Mouse (Mus musculus) WW6 (cell line): ENCODE data around the gene Ccdc158.
A peak's percentile ranks its signal among the peaks of the same experiment; 100 is the strongest.

Experiments used
- DNase-seq: peaks from one replicate; pipeline ENCODE4 v3.0.0-alpha.2; 2013; ENCODE audit warnings: low read depth, low spot score

Gene Ccdc158

DNA sequence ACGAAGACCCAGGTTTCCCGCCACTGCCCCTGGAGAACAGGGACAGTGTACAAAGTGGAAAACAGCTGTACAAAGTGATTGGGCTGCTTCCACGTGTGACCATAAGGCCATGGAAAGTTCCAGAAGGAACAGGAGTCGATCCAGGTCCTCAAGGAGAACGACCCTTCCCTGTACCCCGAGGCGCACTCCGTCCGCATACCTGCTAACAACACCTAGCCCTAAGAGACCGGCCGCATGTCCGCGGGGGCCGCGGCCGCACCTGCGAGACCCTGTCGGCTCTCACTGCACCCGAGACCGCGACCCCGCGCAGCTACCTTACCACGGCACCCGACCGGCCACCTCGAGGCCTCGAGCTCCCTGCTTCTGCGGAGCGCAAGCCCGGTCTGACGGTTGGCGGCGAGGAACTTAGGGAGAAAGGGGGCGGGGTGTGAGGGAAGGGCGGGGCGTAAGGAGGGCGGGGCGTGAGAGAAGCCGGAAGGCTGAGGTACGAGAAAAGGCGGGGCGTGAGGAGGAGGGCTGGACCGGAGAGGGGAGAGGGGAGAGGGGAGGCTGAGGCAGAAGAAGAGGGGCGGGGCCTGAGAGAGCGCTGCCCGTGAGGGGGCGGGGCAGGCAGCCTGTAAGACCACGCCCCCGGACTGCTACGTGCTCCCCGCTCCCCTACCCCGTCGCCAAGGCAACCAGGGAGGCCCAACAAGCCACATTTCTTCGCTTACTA, at the start of gene Ccdc158:
Gene Ccdc158, minus strand, starts transcription at position 413 of the 715 bp plus-strand sequence.
- peak; percentile 80 for DNase-seq

DNA sequence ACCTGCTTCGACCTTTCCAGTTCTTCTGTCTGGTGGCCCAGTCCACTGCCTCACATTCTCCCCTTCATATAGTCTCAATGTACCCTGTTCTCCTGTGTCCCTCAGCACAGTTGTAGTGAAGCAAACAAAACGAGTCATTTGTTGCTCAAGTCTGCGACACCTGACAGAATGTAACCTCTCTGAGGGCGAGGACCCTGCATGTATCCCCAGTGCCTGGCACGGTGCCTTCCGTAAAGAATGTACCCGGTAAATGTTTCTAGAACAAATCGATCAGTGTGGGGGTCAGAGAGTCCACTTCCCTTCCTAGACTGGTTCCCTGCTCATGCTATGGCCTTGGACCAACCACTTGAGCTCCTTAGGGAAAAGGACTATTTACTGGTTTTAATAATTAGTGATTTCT, 46.5 kb upstream of the Ccdc158 start:
- no peak for DNase-seq

DNA sequence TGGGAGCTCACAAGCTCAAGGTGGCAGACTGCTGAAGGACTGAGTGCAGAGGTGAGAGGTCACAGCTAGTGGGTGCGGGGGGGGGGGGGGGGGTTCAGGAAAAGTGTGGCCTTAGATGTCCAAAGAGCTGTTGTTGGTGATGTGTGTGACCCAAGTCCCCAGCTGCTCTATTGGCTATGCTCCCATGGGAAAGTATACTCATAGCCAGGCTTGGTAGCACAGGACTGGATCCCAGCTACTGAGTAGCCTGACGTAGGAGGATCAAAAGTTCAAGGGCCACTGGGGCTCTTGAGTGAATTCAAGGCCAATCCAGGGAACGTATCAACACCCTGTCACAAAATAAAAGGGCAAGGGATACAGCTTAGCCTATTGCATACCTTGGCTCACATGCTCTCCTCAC, 43.8 kb upstream of the Ccdc158 start:
- DNase-seq = no peak

DNA sequence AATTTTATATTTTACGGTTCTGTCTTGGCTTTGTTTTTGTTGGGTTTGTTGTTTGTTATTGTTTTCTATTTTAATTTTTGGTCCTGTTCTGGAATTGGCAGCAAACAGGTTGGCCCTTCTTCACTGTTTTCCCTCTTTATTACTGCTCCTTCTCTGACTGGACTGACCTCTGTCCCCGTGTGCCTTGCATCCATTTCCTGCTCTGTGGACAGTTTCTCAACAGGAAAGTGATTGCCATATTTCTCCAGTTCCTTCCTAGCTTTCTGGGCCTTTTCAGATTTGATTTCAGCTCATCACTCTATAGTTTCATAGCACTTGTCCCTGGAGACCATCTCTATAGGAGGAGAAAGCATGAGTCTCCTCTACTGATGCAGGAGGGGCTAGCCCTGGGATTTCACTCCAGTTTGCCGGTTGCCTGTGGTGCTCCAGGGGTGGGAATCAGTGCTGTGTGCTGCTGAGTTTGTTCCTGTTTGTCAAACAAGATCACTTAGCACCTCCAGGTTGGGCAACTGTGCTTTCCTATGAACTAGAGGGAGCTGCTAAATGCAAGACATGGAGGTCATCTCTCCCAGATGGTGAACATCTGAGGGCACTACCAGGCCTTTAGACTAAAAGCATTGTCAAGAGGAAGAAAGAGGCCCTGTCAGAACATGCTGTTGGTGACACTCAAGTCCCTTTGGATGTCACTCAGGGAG, 42.7 kb upstream of the Ccdc158 start:
- DNase-seq = no peak

DNA sequence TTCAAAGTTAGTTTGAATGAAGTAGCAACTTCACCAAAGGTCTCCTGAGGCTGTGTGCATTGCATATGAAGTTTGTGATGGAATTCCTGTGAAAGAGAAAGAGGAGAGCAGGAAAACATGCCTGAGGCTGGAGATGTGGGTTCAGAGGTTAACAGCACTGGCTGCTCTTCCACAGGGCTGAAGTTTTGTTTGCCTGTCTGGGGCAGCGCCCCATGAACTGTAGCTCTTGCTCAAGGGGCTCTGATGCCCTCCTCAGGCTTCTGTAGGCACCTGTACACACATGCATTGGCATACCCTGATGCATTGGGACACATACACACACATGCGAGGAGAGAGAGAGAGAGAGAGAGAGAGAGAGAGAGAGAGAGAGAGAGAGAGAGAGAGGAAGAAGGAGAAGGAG, 40.8 kb upstream of the Ccdc158 start:
- DNase-seq = no peak

DNA sequence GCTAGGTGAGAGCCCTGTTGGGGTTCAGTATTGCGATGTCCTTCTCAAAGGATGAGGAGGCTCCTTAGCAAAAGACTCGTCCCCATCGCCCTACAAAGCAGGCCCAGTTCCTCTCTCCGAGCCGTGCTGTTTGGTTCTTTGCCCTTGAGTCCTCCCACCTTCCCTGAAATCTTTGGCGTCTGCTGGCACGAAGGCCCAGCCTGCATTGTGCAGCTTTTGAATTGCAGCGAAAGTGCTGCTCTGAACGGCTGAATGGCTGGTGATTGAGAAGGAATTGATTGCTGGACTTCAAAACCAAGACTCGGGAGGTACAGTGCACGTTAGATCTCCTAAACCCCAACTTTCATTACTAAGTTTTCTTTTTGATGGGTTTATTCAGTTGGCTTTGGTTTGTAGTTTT, 40.2 kb upstream of the Ccdc158 start:
- DNase-seq = no peak

DNA sequence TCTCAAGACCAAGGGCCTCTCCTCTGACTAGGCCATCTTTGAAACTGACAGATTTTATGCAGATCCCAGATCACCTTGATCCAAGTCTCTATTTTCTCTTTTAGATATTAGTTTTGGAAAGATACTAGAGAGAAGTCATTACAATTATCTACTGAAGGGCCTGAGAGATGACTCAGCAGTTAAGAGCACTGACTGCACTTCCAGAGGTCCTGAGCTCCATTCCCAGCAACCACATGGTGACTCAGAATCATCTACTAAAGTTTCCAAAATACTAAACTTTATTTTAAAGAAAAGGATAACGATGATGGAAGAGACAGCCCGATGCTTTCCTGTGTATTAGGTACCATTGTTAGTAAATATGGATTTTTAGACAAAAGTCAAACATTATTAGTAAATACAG, 39.8 kb upstream of the Ccdc158 start:
- DNase-seq = no peak

DNA sequence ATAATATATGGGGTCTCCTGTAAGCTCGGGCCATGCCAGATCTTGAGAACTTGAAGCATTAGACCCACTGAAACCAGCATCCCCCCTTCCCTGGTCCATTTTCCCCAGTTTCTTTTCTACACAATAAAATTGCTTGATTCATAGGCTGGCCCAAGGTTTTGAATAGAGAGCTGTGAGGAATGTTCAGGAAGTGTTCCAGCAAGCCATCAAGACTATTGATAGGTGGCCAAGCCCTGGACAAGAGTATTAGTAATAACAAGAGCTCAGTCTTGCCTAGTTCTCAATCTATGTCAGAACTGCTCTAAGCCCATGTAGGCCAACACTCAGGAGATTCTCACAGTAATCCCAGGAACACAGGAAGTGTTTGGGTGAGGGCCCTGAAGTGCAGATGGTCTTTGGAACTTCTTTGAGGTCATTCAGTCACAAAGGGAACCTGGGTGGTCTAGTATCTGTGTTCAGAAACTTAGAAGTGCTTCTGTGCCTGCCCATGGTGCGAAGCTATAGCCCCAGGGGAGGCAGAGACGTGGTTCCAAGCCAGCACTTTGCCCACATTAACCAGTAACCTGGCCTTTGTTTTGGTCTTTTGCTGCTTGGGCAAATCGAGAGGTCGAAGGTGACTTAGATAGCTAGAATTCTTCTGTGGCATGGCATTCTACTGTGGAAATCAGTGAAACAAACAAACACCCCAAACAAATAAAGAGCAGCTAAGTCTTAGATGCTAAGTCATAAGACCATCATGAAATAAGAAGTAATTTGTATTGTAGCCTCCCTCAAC, 37.7 kb upstream of the Ccdc158 start:
- no peak for DNase-seq

DNA sequence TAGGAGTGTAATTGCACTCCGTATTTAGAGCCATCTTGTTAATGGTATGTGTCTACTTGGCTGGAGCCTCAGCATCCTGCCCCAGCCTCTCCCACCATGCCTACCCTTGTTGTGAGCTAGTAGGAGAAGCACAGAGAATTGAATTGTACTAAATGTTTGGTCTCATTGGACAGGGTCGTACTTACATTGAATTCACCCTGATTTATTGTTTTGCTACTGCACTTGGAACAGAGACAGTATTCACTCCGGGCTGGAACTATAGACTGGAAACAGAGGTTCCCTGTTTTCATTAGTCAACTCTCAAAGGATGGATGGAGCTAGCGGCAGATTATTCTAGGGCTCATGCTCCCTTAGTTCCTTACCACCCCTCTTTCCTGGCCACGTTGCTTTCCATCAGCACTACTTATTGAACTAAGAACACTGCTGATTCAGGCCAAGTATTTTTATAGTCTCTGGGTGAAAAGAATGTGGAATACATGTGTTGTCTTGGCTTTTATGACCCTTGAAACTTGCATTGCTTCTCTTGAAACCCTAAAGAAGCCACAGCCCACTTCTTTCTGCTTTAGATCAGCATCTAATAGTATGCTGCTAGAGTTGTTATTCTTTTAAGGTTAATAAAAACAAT, 36.7 kb upstream of the Ccdc158 start:
- DNase-seq = no peak

DNA sequence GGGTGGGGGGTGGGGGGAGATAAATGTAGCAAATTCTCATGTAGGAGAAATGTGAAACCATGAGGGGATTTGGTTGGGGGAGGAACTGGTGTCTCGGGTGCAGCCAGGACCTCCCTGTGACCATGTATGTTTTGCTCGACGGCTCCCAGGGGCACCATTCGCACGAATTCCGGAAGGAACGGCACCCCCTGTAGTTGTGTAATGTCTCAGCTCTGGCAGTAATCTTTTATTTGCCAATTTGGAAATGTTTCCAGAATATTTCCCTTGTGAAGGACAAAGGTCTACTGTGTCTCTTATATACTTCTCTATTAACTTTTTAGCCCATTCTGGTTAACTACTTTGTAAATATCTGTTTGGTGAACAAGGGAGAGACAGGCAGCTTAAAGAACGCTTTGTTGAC, 35.7 kb upstream of the Ccdc158 start:
- DNase-seq = no peak

DNA sequence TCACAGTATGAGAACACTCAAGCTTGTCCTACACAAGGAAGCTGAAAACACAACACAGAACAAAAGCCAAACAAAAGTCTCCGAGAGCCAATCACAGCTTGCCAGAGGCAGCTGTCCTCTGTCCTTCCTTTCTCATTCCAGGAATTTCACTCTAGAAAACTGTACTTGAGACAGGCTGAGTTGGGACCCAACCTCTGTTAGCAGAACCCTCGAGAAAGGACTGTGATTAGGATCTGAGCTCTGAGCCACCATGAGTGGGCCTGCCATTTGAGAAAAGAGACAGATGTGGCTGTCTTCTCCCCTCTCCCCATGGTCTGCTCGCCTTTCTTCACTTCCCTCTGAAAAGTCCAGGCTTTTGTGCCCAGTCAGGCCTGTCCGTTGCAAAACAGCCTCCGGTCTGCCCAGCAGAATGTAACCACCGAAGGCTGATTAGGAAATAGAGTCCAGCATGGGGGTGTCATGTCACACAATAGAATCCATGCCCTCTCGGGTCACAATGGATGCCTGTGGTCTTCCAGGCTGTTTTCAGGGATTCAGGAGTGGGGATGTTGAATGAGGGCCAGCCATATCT, 32.9 kb upstream of the Ccdc158 start:
- no peak for DNase-seq

DNA sequence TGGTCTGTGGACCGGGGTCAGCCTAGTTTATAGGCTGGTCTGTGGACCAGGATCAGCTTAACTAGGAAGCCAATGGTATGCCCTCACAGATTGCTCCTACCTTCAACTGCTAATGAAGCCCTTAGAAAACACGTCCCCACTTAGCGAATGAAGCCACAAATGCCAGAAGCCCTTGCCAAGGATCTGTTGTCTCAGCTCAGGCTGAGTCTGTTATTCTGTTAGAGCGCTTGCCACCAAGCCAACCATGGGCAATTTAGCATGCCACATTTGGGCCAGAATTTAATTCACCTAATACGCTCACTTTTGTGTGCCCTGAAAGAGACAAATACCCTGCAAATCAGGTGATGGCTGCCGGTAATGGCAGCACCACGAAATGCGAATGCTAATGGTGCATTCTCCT, 28.6 kb upstream of the Ccdc158 start:
- DNase-seq = no peak

DNA sequence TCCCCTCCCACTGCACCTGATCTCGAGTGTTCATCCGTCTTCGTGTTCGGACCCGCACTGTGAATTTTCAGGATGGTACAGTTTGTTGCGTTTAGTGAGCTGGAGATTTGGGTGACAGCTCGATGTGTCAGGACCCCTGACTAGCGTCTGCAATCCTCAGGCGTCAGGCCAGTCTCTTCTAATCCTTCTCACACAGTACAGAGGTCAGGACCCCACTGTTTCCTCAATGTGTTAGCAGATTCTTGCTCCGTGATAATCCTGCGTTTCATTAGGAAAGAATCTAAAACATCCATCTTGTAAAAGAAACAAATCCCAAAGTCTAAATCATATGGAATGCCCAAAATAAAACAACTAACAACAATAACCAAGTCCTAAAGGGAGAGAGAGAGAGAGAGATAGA, 26.7 kb upstream of the Ccdc158 start:
- no peak for DNase-seq

DNA sequence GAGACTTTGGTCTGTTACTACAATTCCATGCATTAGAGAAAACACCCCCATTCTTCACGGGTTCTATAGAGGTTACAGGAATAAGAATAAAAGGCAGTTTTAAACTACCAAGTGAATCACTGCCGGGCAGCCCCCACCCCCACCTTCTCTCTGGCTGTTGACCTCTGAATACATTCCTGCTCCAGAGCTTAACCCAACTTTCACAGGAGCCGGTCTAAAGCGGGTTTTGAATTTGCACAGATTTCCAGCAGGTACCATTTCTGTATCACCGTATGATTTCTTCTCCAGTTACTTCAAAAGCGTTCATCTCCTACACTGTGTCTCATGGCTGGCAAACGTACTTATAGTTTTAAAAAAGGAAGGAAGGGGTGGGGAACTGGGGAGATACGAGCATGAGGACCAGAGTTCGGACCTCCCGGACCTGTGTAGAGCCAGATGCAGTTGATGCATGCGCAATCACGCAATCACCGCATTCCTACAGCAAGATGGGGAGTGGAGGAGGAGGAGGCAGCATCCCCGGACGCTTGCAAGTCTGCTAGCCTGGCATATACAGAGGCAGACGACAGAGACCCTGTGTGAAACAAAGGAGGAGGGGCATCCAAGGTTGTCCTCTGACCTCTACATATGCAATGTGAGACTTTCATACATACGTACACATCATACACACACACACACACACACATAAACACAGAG, 23.9 kb upstream of the Ccdc158 start:
- no peak for DNase-seq

DNA sequence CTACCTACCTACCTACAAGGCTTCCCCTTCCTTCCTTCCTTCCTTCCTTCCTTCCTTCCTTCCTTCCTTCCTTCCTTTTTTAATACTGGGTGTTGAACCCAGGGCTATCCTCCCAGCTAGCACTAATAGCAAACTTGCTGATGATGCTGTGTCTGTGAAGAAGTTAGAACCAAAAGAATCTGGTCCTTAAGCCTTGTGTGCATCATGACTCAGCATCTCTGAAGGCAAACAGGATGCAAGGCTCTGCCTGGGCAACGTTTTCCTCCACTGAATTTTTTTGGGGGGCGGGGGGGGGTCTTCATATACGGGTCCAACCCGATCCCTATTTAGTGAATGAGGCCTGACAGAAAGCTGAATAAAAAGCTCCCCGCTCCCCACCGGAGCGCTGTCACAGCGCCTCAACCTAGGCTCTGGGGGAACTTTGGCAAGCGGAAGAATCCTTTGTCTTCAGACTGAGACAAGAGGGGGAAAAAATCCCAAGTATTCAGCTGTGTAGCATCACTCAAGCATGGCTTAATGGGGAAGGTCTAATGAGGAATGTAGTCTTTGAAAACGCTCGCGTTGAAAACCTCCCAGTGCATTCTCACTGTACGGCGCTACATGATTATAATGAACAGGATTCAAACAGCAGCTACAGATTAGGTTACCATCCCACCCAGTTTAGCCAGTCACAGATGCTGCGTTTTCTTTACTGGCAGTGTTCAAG, 23.2 kb upstream of the Ccdc158 start:
- no peak for DNase-seq

DNA sequence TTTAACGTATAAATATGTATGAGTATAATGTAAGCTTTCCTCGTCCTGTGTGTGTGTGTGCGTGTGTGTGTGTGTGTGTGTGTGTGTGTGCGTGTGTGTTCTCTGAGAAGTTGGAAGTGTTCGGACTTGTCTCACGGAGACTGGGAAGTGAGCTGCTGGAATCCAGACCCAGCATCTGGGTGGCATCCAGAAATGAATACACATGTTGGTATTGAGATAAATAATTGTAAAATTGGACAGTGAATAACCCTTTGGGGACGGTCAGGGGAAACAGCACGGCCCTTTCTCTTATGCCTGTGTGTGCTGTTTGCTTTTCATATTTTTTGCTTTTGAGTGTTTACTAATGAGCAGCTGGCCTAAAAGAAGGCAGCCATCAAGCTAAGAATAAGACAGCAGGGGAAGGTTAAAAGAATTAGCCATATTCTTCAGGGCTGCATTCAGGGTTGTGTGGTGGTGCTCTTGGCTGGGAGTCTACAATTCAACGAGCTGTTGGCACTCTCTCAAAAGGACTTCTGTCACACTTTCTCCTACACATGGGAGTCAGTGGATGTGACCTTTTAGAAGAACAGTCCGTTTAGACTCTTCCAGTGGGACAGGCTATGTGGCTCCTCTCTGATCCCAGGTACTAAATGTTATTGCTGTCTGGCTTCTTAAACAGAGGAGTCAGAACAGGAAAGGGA, 19.4 kb upstream of the Ccdc158 start:
- DNase-seq = no peak

DNA sequence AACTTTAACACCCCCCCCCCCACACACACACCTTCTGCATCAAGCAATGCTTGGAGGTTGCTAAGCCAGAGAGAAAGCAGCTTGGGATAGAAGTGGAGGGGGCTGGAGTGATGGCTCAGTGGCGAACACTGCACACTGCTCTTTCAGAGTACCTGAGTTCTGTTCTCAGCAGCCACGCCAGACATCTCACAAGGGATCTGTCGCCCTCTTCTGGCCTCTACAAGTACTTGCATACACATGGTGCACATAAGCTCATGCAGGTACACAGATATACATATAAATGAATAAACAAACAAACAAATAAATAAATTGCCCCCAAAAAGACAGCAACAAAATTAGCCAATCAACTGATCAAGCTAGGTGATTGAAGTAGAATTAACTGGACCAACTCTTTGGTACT, 18.7 kb upstream of the Ccdc158 start:
- DNase-seq = no peak

DNA sequence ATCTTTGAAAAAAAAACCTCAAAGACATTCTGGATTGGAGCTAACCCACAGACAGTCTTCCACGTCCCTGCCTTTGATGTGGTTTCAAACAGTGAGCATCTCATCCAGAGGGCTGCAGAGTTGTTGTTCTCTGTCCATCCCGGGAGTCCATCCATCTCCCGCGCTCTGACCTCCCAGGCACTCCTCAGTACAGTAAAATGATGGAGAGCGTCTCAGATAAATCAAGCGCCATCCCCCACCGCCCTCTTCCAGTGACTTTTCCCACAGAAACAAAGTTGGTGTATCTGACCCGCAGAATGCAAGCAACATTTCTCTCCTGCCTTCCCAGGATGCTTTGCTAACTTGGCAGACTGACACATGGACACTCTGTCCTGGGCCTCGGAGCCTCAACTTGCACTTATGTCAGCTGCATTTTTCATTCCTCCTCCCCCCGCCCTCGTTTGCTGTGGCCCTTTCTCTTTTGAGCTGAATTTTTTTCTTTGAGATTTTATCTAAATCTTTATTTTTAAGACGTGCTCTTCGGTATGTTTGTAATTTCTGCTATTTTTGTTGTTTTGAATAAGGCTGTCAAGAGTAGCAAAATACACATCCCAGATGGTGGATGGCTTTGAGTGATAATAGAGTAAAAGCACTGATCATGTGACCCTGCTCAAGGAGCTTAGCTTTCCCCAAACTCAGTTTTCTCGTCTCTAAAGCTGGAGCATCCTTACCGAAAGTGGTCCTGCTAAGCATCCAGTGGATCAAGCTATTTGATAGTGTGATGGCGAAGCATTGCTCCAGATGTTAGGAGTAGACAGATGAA, 17.3 kb upstream of the Ccdc158 start:
- no peak for DNase-seq

DNA sequence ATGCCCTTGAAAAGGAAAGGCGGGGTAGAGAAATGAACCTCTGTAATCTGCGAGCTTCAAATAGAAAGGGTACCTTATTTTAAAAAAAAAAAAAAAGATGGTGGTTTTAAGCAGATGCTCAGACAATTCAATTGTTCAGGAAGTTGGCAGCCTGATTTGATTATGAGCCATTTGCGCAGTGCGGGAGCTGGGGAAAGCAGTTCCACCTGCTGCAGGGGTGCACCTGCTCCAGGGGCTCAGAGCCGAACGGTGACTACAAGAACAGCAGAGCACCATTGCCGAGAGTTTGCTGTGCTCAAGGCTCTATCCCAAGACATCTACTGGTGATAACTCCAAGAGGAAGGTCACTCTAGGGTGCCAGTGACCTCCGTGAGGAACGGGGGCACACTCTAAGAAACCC, 13.5 kb upstream of the Ccdc158 start:
- no peak for DNase-seq
